Mouse (Mus musculus) E14TG2a.4 (cell line): Measurements from ENCODE around the gene Ccdc88c.

Experiments
- CTCF ChIP-seq: conservative IDR thresholded peaks from 2 replicates; pipeline ENCODE4 v1.5.1; 2014; ENCODE audit warnings: low read length
- NANOG ChIP-seq: IDR thresholded peaks from 2 replicates; pipeline ENCODE4 v1.6.1; 2014; ENCODE audit warnings: borderline replicate concordance, low read length, mixed read lengths

GRCm38 (mm10) chr12:100941361-100941760, 87.5 kb downstream of the Ccdc88c start:
- no peak for TF ChIP-seq CTCF
- TF ChIP-seq NANOG: no peak
